Mouse (Mus musculus): ENCODE data around the gene Sfta2. TPM values are rescaled to one million over a fixed set of nuclear protein-coding genes. Genes with fewer than 3 reads are reported as not detected.
A peak's percentile ranks its signal among the peaks of the same experiment; 100 is the strongest.

Sfta2 gene
- polyA plus RNA-seq, 1 experiment from 2014 or later, result 10.6 TPM

- WGBS, result 2% methylated on average over 19 of the region's 19 CpGs
- Histone ChIP-seq H3K27me3 (replicated peaks) (no peaks in the 10 kb centered on the region), H3K36me3 (peaks cover 8% of the 10 kb centered on the region; the same call in 1 of the 2 replicates), H3K4me2 (peak overlapping the region; percentile 81), H3K9ac (peak overlapping the region; percentile 71), H3K27ac (peak overlapping the region; percentile 99), H3K4me1 (peaks cover 56% of the 10 kb centered on the region), H3K9me3 (no peaks in the 10 kb centered on the region), H3K4me3 (replicated peaks) (peak overlapping the region; percentile 66)
- peak; percentile 20 for ATAC-seq (ENCODE audit: insufficient read depth, low FRiP score, low read depth)
These were observed 98.6 kb downstream of the Sfta2 start for GRCm38 (mm10) chr17:35699919-35700318.

Other genes starting within 250 kb of the Sfta2 start
- gene H2-Q4, start 221.9 kb upstream of the Sfta2 start, polyA plus RNA-seq (2015; fragmentation: Nextera tagmentation; extraction: Ambion mirVana), result 4.8 and 4.9 TPM in 2 replicates
- 1.3 and 1.7 TPM in 2 replicates for gene H2-Q6, start 176.7 kb upstream of the Sfta2 start, polyA plus RNA-seq (2015; fragmentation: Nextera tagmentation; extraction: Ambion mirVana)
- 4.8 and 5.6 TPM in 2 replicates for gene H2-Q7, start 162.4 kb upstream of the Sfta2 start, polyA plus RNA-seq (2015; fragmentation: Nextera tagmentation; extraction: Ambion mirVana)
- 16.3 and 29.3 TPM in 2 replicates for gene H2-Q10, start 131.5 kb upstream of the Sfta2 start, polyA plus RNA-seq (2015; fragmentation: Nextera tagmentation; extraction: Ambion mirVana)
- 0.13 TPM in 1 of 2 replicates, not detected in the other for gene Pou5f1, start 95.5 kb upstream of the Sfta2 start, polyA plus RNA-seq (2015; fragmentation: Nextera tagmentation; extraction: Ambion mirVana)
- gene Tcf19, start 84.7 kb upstream of the Sfta2 start, polyA plus RNA-seq (2015; fragmentation: Nextera tagmentation; extraction: Ambion mirVana), result 76.2 and 78.4 TPM in 2 replicates
- gene Cchcr1, start 84.4 kb upstream of the Sfta2 start, polyA plus RNA-seq (2015; fragmentation: Nextera tagmentation; extraction: Ambion mirVana), result 19.7 and 20.1 TPM in 2 replicates
- gene Psors1c2, start 68.3 kb upstream of the Sfta2 start, polyA plus RNA-seq (2015; fragmentation: Nextera tagmentation; extraction: Ambion mirVana), result 0.74 and 1.0 TPM in 2 replicates
- 0.31 and 2.1 TPM in 2 replicates for gene Cdsn, start 49.4 kb upstream of the Sfta2 start, polyA plus RNA-seq (2015; fragmentation: Nextera tagmentation; extraction: Ambion mirVana)
- gene 2300002M23Rik, start 34.1 kb upstream of the Sfta2 start, polyA plus RNA-seq (2015; fragmentation: Nextera tagmentation; extraction: Ambion mirVana), result 10.2 and 36.1 TPM in 2 replicates
- 0.62 and 0.89 TPM in 2 replicates for gene Gm9573, start 25.1 kb downstream of the Sfta2 start, polyA plus RNA-seq (2015; fragmentation: Nextera tagmentation; extraction: Ambion mirVana)
- 19.5 and 29.5 TPM in 2 replicates for gene Mucl3, start 42.1 kb downstream of the Sfta2 start, polyA plus RNA-seq (2015; fragmentation: Nextera tagmentation; extraction: Ambion mirVana)
- gene Vars2, start 66.0 kb downstream of the Sfta2 start, polyA plus RNA-seq (2015; fragmentation: Nextera tagmentation; extraction: Ambion mirVana), result 18.6 and 21.5 TPM in 2 replicates
- 36.3 and 39.9 TPM in 2 replicates for gene Gtf2h4, start 72.2 kb downstream of the Sfta2 start, polyA plus RNA-seq (2015; fragmentation: Nextera tagmentation; extraction: Ambion mirVana)
- gene Ddr1, start 103.1 kb downstream of the Sfta2 start, polyA plus RNA-seq (2015; fragmentation: Nextera tagmentation; extraction: Ambion mirVana), result 74.0 and 78.4 TPM in 2 replicates
- 14.5 and 16.7 TPM in 2 replicates for gene Ier3, start 220.1 kb downstream of the Sfta2 start, polyA plus RNA-seq (2015; fragmentation: Nextera tagmentation; extraction: Ambion mirVana)
- gene Flot1, start 221.7 kb downstream of the Sfta2 start, polyA plus RNA-seq (2015; fragmentation: Nextera tagmentation; extraction: Ambion mirVana), result 45.3 and 46.0 TPM in 2 replicates
- gene Tubb5, start 236.8 kb downstream of the Sfta2 start, polyA plus RNA-seq (2015; fragmentation: Nextera tagmentation; extraction: Ambion mirVana), result 762 and 772 TPM in 2 replicates
- 15.2 and 19.7 TPM in 2 replicates for gene Mdc1, start 240.0 kb downstream of the Sfta2 start, polyA plus RNA-seq (2015; fragmentation: Nextera tagmentation; extraction: Ambion mirVana)

All from stomach, embryonic 15.5 days (tissue).